Mouse (Mus musculus): ENCODE data around the gene Taok2. TPM values are rescaled to one million over a fixed set of nuclear protein-coding genes. Genes with fewer than 3 reads are reported as not detected.

Taok2 gene
- polyA plus RNA-seq, 1 experiment from 2014 or later: 52.8 TPM

DNA sequence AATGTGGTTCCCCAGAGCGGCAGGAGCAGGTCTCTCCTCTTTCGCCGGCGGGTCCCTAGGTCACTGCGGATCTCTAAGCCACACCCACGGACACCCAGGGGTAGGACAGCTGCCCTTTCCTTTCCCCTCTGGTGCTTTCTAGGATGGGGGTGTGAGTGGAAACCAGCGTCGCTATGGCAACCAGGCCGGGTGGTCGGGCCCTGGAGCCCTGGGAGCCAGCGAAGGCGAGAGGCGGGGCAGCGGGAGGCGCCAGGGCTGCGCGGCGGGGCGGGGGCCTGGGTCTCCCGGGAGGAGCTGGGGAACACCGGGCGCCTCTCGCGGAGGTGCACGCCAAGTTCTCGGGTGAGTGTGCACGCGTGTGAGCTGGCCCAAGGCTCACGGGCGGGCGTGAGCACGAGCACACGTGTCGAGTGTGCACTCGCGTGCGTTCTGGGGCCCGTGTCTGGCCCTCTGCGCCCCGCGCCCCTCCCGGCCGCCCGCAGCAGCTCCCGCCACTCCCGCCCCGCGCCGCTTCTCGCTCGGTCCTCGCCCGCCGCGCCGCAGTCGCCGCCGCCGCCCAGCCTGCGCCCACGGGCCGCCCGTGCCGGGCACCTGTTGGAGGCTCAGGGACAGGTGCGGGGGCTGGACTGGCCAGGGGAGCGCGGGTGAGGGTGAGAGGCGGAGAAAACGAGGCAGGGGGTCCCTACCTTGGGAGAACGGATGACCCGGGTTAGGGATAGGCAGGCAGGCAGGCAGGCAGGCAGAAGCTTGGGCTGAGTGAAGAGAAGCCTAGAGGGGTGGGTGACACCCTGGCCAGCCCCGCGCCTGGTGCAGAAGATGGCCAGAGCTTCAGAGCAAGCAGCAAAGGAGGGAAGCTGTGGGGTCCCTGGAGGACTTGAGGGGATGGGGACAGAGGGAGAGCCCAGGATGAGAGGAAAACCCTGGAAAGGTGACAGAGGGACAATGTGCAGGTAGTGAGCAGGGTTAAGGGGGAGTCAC lies 36.8 kb downstream of the Taok2 start:
- Histone ChIP-seq H3K36me3 (ENCODE audit: control insufficient read depth, insufficient read depth, low read length) (peaks cover 6% of the 10 kb centered on the region; the same call in 1 of the 2 replicates), H3K4me1 (ENCODE audit: control insufficient read depth, insufficient read depth, low read depth, low read length) (peaks cover 13% of the 10 kb centered on the region), H3K4me2 (ENCODE audit: low read length) (peak overlapping the region; percentile 99), H3K9me3 (ENCODE audit: control insufficient read depth, low read length) (no peaks in the 10 kb centered on the region), H3K27me3 (replicated peaks; ENCODE audit: control insufficient read depth, insufficient read depth, low read length) (0 out of 2 replicates have a peak, but pooled peaks cover 2% of the 10 kb centered on the region), H3K4me3 (ENCODE audit: low read length) (peak overlapping the region; percentile 61), H3K9ac (ENCODE audit: low read depth, low read length) (peak overlapping the region; percentile 81), H3K27ac (ENCODE audit: low read depth, low read length) (peak overlapping the region; percentile 54; the same call in 1 of the 2 replicates)
- ATAC-seq: peak; percentile 55
- WGBS: under 1% methylated on average over 53 of the region's 74 CpGs

DNA sequence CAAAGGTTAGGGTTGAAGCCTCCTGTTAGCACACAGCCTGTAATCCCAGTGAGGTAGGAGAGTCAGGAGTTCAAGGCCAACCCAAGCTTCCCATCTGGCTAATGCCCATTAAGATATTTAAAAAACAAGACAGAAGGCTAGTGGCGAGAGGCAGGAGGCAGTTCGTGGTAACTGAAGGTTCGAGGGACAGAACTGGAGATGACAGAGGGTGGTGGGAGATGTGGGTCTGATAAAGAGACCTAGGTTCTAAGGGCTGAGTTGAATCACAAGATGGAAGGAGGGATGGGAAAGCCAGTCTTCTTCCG lies 37.4 kb downstream of the Taok2 start, which contains the start of gene Doc2a:
Doc2a (plus strand) TSS at position 301 of the 305 bp plus-strand sequence.
- Histone ChIP-seq H3K27me3 (replicated peaks; ENCODE audit: control insufficient read depth, insufficient read depth, low read length) (0 out of 2 replicates have a peak, but pooled peaks cover 2% of the 10 kb centered on the region), H3K36me3 (ENCODE audit: control insufficient read depth, insufficient read depth, low read length) (0 out of 2 replicates have a peak, but pooled peaks cover 2% of the 10 kb centered on the region), H3K4me1 (ENCODE audit: control insufficient read depth, insufficient read depth, low read depth, low read length) (peaks cover 13% of the 10 kb centered on the region), H3K9me3 (ENCODE audit: control insufficient read depth, low read length) (no peaks in the 10 kb centered on the region), H3K4me3 (ENCODE audit: low read length) (peak within 1 kb of the TSS; percentile 61), H3K9ac (ENCODE audit: low read depth, low read length) (peak within 1 kb of the TSS; percentile 81), H3K27ac (ENCODE audit: low read depth, low read length) (peak within 1 kb of the TSS; percentile 54; the same call in 1 of the 2 replicates), H3K4me2 (ENCODE audit: low read length) (peak within 1 kb of the TSS; percentile 99)
- ATAC-seq: no peak
- 18% methylated on average over 4 of the region's 4 CpGs for WGBS

GRCm38 (mm10) chr7:126845516-126845915 lies 39.0 kb downstream of the Taok2 start:
- Histone ChIP-seq H3K4me2 (ENCODE audit: low read length) (no peak overlapping the region), H3K27ac (ENCODE audit: low read depth, low read length) (no peak overlapping the region), H3K9me3 (ENCODE audit: control insufficient read depth, low read length) (no peaks in the 10 kb centered on the region), H3K4me1 (ENCODE audit: control insufficient read depth, insufficient read depth, low read depth, low read length) (peaks cover 13% of the 10 kb centered on the region), H3K9ac (ENCODE audit: low read depth, low read length) (no peak overlapping the region), H3K36me3 (ENCODE audit: control insufficient read depth, insufficient read depth, low read length) (no peaks in the 10 kb centered on the region), H3K4me3 (ENCODE audit: low read length) (no peak overlapping the region), H3K27me3 (replicated peaks; ENCODE audit: control insufficient read depth, insufficient read depth, low read length) (0 out of 2 replicates have a peak, but pooled peaks cover 2% of the 10 kb centered on the region)
- ATAC-seq: no peak
- 32% methylated on average over 2 of the region's 2 CpGs for WGBS

GRCm38 (mm10) chr7:126843276-126843675 lies 41.2 kb downstream of the Taok2 start:
- Histone ChIP-seq H3K27me3 (replicated peaks; ENCODE audit: control insufficient read depth, insufficient read depth, low read length) (no peaks in the 10 kb centered on the region), H3K4me2 (ENCODE audit: low read length) (no peak overlapping the region), H3K27ac (ENCODE audit: low read depth, low read length) (no peak overlapping the region), H3K4me3 (ENCODE audit: low read length) (no peak overlapping the region), H3K9ac (ENCODE audit: low read depth, low read length) (no peak overlapping the region), H3K36me3 (ENCODE audit: control insufficient read depth, insufficient read depth, low read length) (no peaks in the 10 kb centered on the region), H3K4me1 (ENCODE audit: control insufficient read depth, insufficient read depth, low read depth, low read length) (peaks cover 8% of the 10 kb centered on the region), H3K9me3 (ENCODE audit: control insufficient read depth, low read length) (no peaks in the 10 kb centered on the region)
- 80% methylated on average over 9 of the region's 9 CpGs for WGBS
- ATAC-seq: no peak

GRCm38 (mm10) chr7:126833294-126833693 lies 51.2 kb downstream of the Taok2 start:
- Histone ChIP-seq H3K27ac (ENCODE audit: low read depth, low read length) (no peak overlapping the region), H3K4me1 (ENCODE audit: control insufficient read depth, insufficient read depth, low read depth, low read length) (peaks cover 6% of the 10 kb centered on the region), H3K9me3 (ENCODE audit: control insufficient read depth, low read length) (no peaks in the 10 kb centered on the region), H3K9ac (ENCODE audit: low read depth, low read length) (no peak overlapping the region), H3K36me3 (ENCODE audit: control insufficient read depth, insufficient read depth, low read length) (peaks cover 2% of the 10 kb centered on the region; the same call in 1 of the 2 replicates), H3K4me3 (ENCODE audit: low read length) (no peak overlapping the region), H3K4me2 (ENCODE audit: low read length) (no peak overlapping the region), H3K27me3 (replicated peaks; ENCODE audit: control insufficient read depth, insufficient read depth, low read length) (no peaks in the 10 kb centered on the region)
- no peak for ATAC-seq
- 90% methylated on average over 1 of the region's 1 CpGs for WGBS

GRCm38 (mm10) chr7:126832036-126832598 lies 52.4 kb downstream of the Taok2 start:
- Histone ChIP-seq H3K9me3 (ENCODE audit: control insufficient read depth, low read length) (no peaks in the 10 kb centered on the region), H3K27ac (ENCODE audit: low read depth, low read length) (peak overlapping the region; percentile 63; the same call in 1 of the 2 replicates)

DNA sequence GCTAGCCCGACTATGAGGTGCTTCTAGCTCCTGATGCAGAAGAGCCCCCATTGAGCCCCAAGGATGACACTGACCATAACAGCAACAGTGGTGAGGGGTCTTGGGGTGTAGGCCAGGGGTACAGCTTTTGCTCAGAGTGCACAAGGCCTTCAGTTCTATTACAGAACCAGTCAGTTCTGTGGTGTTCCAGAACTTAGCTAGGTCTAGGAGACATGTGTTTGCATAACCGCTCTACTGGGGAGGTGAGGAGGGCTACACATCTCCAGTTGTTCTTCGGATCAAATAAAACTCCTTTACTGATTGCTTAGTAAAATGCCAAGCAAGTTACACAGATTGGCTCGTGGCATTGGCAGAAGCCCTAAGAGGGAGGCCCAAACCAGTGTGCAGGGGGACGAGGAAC lies 53.0 kb downstream of the Taok2 start, which contains the start of gene 4930451I11Rik:
4930451I11Rik (minus strand) TSS at position 101 of the 400 bp plus-strand sequence.
- peak within 1 kb of the TSS; percentile 63; the same call in 1 of the 2 replicates for H3K27ac ChIP-seq (ENCODE audit: low read depth, low read length)
- peak within 1 kb of the TSS; percentile 41 for H3K9ac ChIP-seq (ENCODE audit: low read depth, low read length)
- peaks cover 6% of the 10 kb centered on the region for H3K4me1 ChIP-seq (ENCODE audit: control insufficient read depth, insufficient read depth, low read depth, low read length)
- peak within 1 kb of the TSS; percentile 61 for H3K4me2 ChIP-seq (ENCODE audit: low read length)
- ATAC-seq: peak; percentile 3; the same call in 1 of the 2 replicates
- peak within 1 kb of the TSS; percentile 28 for H3K4me3 ChIP-seq (ENCODE audit: low read length)
- WGBS: 56% methylated on average over 5 of the region's 5 CpGs
- no peaks in the 10 kb centered on the region for H3K9me3 ChIP-seq (ENCODE audit: control insufficient read depth, low read length)
- H3K27me3 ChIP-seq (replicated peaks; ENCODE audit: control insufficient read depth, insufficient read depth, low read length): no peaks in the 10 kb centered on the region
- peaks cover 2% of the 10 kb centered on the region; the same call in 1 of the 2 replicates for H3K36me3 ChIP-seq (ENCODE audit: control insufficient read depth, insufficient read depth, low read length)

More at GRCm38 (mm10) chr7:126832036-126832598, 52.4 kb downstream of the Taok2 start:
- 1% methylated on average over 21 of the region's 21 CpGs for WGBS
- H3K4me3 ChIP-seq (ENCODE audit: low read length): peak overlapping the region; percentile 28
- H3K9ac ChIP-seq (ENCODE audit: low read depth, low read length): peak overlapping the region; percentile 41; the same call in 1 of the 2 replicates
- peak overlapping the region; percentile 61 for H3K4me2 ChIP-seq (ENCODE audit: low read length)
- peaks cover 2% of the 10 kb centered on the region; the same call in 1 of the 2 replicates for H3K36me3 ChIP-seq (ENCODE audit: control insufficient read depth, insufficient read depth, low read length)
- no peaks in the 10 kb centered on the region for H3K27me3 ChIP-seq (replicated peaks; ENCODE audit: control insufficient read depth, insufficient read depth, low read length)
- peak; percentile 78 for ATAC-seq
- H3K4me1 ChIP-seq (ENCODE audit: control insufficient read depth, insufficient read depth, low read depth, low read length): peaks cover 6% of the 10 kb centered on the region

- Histone ChIP-seq H3K4me3 (ENCODE audit: low read length) (no peak overlapping the region), H3K27ac (ENCODE audit: low read depth, low read length) (no peak overlapping the region), H3K27me3 (replicated peaks; ENCODE audit: control insufficient read depth, insufficient read depth, low read length) (no peaks in the 10 kb centered on the region), H3K9ac (ENCODE audit: low read depth, low read length) (no peak overlapping the region), H3K9me3 (ENCODE audit: control insufficient read depth, low read length) (no peaks in the 10 kb centered on the region), H3K36me3 (ENCODE audit: control insufficient read depth, insufficient read depth, low read length) (peaks cover 2% of the 10 kb centered on the region; the same call in 1 of the 2 replicates), H3K4me2 (ENCODE audit: low read length) (no peak overlapping the region), H3K4me1 (ENCODE audit: control insufficient read depth, insufficient read depth, low read depth, low read length) (peaks cover 26% of the 10 kb centered on the region)
- ATAC-seq: no peak
- 85% methylated on average over 5 of the region's 5 CpGs for WGBS
These were observed 58.6 kb downstream of the Taok2 start for GRCm38 (mm10) chr7:126825952-126826351.
